Mouse (Mus musculus) forebrain, embryonic 15.5 days (tissue): ENCODE data around the gene Cfap54. TPM values are rescaled to one million over a fixed set of nuclear protein-coding genes. Genes with fewer than 3 reads are reported as not detected.

Experiments
- ATAC-seq: fragments of 200-750 bp; cut with Nextera tagmentation; replicated peaks from 2 replicates; pipeline ENCODE4 v1.8.0; 2017; ENCODE audit warnings: mild to moderate bottlenecking, moderate TSS enrichment, moderate library complexity
- H3K27ac ChIP-seq: fragments of 300-500 bp; sonication (generic); replicated peaks from 2 replicates; pipeline ENCODE4 v1.5.1; 2015; ENCODE audit warnings: mild to moderate bottlenecking, inconsistent platforms
- H3K27me3 ChIP-seq: fragments of 300-500 bp; sonication (generic); 2 replicates; pipeline ENCODE4 v1.6.1; 2015; ENCODE audit warnings: inconsistent platforms
- H3K36me3 ChIP-seq: fragments of 300-500 bp; sonication (generic); 2 replicates; pipeline ENCODE4 v1.6.1; 2015; ENCODE audit warnings: mild to moderate bottlenecking, inconsistent platforms
- H3K4me1 ChIP-seq: fragments of 300-500 bp; sonication (generic); 2 replicates; pipeline ENCODE4 v1.6.1; 2015; ENCODE audit warnings: inconsistent platforms
- H3K4me2 ChIP-seq: fragments of 300-500 bp; sonication (generic); replicated peaks from 2 replicates; pipeline ENCODE4 v1.6.1; 2015; ENCODE audit warnings: mild to moderate bottlenecking, inconsistent platforms
- H3K4me3 ChIP-seq: fragments of 300-500 bp; sonication (generic); 2 replicates; pipeline ENCODE4 v1.5.1; 2015; ENCODE audit warnings: mild to moderate bottlenecking, inconsistent platforms
- H3K9ac ChIP-seq: fragments of 300-500 bp; sonication (generic); replicated peaks from 2 replicates; pipeline ENCODE4 v1.6.1; 2015; ENCODE audit warnings: mild to moderate bottlenecking, inconsistent platforms
- H3K9me3 ChIP-seq: fragments of 300-500 bp; sonication (generic); 2 replicates; pipeline ENCODE4 v1.6.1; 2016; ENCODE audit warnings: inconsistent platforms
- WGBS: fragments of 180-500 bp; shearing (Covaris S2); methylation state at CpG from one replicate; pipeline ENCODE4 v1.1.7; 2015; ENCODE audit warnings: mixed read lengths; 5-methylcytosine and 5-hydroxymethylcytosine counted together
- polyA plus RNA-seq: library from polyadenylated mRNA; unstranded; fragments of >200 nt; fragmentation: Nextera tagmentation; extraction: Ambion mirVana; gene quantifications from 2 replicates; pipeline ENCODE4 v1.2.1, GENCODE M21; 2015

Cfap54 gene
- polyA plus RNA-seq, 1 experiment from 2014 or later: 2.3 TPM

DNA sequence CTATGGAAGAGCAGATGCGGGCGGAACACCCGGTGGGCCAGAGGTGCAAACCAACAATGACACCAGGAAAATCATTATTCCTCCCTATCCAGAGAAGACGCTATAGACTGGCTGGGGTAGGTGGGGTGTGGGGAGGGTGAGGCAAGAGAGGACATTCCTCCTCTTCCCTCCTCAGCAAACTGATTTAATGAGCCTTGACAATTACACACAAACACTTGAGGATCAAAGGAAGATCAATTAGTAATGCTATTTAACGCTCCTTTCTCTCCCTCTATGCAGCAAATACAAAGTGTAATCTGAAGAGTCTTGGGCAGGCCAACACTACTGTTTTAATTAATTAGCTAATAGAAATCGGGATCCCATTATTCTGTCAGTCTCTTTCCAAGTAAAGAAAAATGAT lies 174.2 kb downstream of the Cfap54 start:
- H3K27me3 ChIP-seq: no peaks in the 10 kb centered on the region
- no peak overlapping the region for H3K27ac ChIP-seq
- H3K4me3 ChIP-seq: no peak overlapping the region
- no peak overlapping the region for H3K9ac ChIP-seq
- H3K9me3 ChIP-seq: no peaks in the 10 kb centered on the region
- no peaks in the 10 kb centered on the region for H3K36me3 ChIP-seq
- no peak for ATAC-seq
- WGBS: 29% methylated on average over 6 of the region's 6 CpGs
- 0 out of 2 replicates have a peak, but pooled peaks cover 7% of the 10 kb centered on the region for H3K4me1 ChIP-seq
- no peak overlapping the region for H3K4me2 ChIP-seq

DNA sequence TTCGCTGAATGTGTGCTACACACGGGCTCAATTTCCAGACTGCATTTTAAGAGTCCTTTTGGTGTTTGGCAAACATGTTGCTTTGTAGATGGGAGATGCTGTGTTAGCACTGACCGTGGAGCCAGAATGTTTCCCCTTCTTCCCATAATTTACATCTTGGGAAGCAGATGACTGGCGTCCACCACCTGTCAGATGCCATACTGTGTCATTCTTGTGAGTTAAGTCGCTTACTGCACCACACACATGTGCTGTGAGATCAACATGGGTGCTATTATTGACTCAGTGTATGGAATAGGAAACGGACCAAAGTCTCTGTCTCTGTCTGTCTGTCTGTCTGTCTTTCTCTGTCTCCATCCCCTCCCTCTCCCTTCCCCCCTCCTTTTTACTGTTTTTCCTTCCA lies 193.0 kb downstream of the Cfap54 start:
- ATAC-seq: no peak
- WGBS: 81% methylated on average over 6 of the region's 6 CpGs

GRCm38 (mm10) chr10:92878000-92878399 lies 203.4 kb downstream of the Cfap54 start:
- Histone ChIP-seq H3K27ac (no peak overlapping the region), H3K4me2 (no peak overlapping the region), H3K9me3 (no peaks in the 10 kb centered on the region), H3K4me3 (no peak overlapping the region), H3K36me3 (no peaks in the 10 kb centered on the region), H3K4me1 (no peaks in the 10 kb centered on the region), H3K27me3 (no peaks in the 10 kb centered on the region), H3K9ac (no peak overlapping the region)
- ATAC-seq: no peak
- 86% methylated on average over 3 of the region's 3 CpGs for WGBS

More for the DNA sequence above, 193.0 kb downstream of the Cfap54 start:
- H3K4me2 ChIP-seq: no peak overlapping the region
- no peaks in the 10 kb centered on the region for H3K4me1 ChIP-seq
- H3K27me3 ChIP-seq: no peaks in the 10 kb centered on the region
- H3K36me3 ChIP-seq: no peaks in the 10 kb centered on the region
- no peak overlapping the region for H3K4me3 ChIP-seq
- no peak overlapping the region for H3K9ac ChIP-seq
- no peaks in the 10 kb centered on the region for H3K9me3 ChIP-seq
- no peak overlapping the region for H3K27ac ChIP-seq

DNA sequence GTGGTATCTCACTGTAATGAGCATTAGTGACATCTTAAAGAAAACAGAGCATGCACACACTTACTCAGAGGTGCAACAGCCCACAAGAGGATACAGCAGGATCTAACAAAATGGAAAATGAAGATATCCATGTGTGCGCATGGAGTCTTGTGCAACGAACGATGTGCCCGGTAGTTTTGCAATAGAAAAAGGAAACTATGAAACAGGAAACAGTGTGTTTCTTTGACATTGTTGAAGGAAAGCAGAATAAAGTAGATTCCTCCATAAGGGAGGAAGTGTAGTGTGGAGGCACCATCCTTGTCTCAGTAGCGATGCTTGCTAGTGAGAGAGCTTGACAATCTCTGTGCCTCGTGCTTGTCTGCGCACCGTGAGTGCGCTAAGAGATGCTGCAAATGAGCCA lies 240.4 kb downstream of the Cfap54 start:
- H3K27me3 ChIP-seq: no peaks in the 10 kb centered on the region
- no peaks in the 10 kb centered on the region for H3K9me3 ChIP-seq
- no peak overlapping the region for H3K4me2 ChIP-seq
- no peak overlapping the region for H3K9ac ChIP-seq
- H3K36me3 ChIP-seq: no peaks in the 10 kb centered on the region
- no peaks in the 10 kb centered on the region; the same call in 1 of the 2 replicates for H3K4me1 ChIP-seq
- H3K27ac ChIP-seq: no peak overlapping the region
- no peak for ATAC-seq
- H3K4me3 ChIP-seq: no peak overlapping the region
- WGBS: 95% methylated on average over 9 of the region's 9 CpGs

- Histone ChIP-seq H3K27me3 (no peaks in the 10 kb centered on the region), H3K4me3 (no peak overlapping the region), H3K27ac (no peak overlapping the region), H3K4me2 (no peak overlapping the region), H3K36me3 (no peaks in the 10 kb centered on the region), H3K9ac (no peak overlapping the region), H3K9me3 (no peaks in the 10 kb centered on the region), H3K4me1 (no peaks in the 10 kb centered on the region; the same call in 1 of the 2 replicates)
- peak; percentile 83 for ATAC-seq
- 9% methylated on average over 5 of the region's 5 CpGs for WGBS
Observed at GRCm38 (mm10) chr10:92837572-92837971, 243.8 kb downstream of the Cfap54 start.

DNA sequence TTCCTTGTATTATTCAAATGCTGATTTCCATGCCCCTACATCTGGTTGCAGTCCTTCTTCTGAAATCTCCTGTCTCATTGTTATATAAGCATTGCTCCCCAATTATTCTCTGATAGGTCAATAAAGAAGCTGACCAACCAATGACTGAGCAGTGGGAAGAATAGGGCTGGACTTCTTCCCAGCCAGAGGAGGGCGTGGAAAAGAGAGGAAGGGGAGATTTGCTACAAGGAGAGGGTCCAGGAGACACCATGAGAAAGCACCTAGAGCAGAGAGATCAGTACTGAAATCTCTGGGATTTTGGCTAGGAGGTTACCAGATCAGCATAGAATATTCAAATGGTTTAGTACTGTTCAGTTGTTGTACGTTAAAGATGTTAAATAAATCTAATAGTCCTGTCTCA lies 244.4 kb downstream of the Cfap54 start:
- ATAC-seq: 0 out of 2 replicates have a peak, but pooled peaks have one; percentile 29
- Histone ChIP-seq H3K4me3 (no peak overlapping the region), H3K9ac (no peak overlapping the region), H3K27me3 (no peaks in the 10 kb centered on the region), H3K4me1 (no peaks in the 10 kb centered on the region; the same call in 1 of the 2 replicates), H3K4me2 (no peak overlapping the region), H3K36me3 (no peaks in the 10 kb centered on the region), H3K9me3 (no peaks in the 10 kb centered on the region), H3K27ac (0 out of 2 replicates have a peak overlapping the region, but pooled peaks have one; percentile 11)
- WGBS: 16% methylated on average over 2 of the region's 2 CpGs

GRCm38 (mm10) chr10:92821499-92821898 lies 259.9 kb downstream of the Cfap54 start:
- H3K4me2 ChIP-seq: no peak overlapping the region
- no peaks in the 10 kb centered on the region for H3K27me3 ChIP-seq
- ATAC-seq: no peak
- WGBS: 85% methylated on average over 4 of the region's 4 CpGs
- H3K36me3 ChIP-seq: no peaks in the 10 kb centered on the region
- H3K4me1 ChIP-seq: 0 out of 2 replicates have a peak, but pooled peaks cover 9% of the 10 kb centered on the region
- H3K27ac ChIP-seq: no peak overlapping the region
- no peaks in the 10 kb centered on the region for H3K9me3 ChIP-seq
- H3K9ac ChIP-seq: no peak overlapping the region
- no peak overlapping the region for H3K4me3 ChIP-seq

GRCm38 (mm10) chr10:92818190-92818589 lies 263.2 kb downstream of the Cfap54 start:
- WGBS: 35% methylated on average over 5 of the region's 5 CpGs
- Histone ChIP-seq H3K4me1 (0 out of 2 replicates have a peak, but pooled peaks cover 9% of the 10 kb centered on the region), H3K36me3 (no peaks in the 10 kb centered on the region), H3K9ac (no peak overlapping the region), H3K27me3 (no peaks in the 10 kb centered on the region), H3K27ac (no peak overlapping the region), H3K4me2 (no peak overlapping the region), H3K4me3 (no peak overlapping the region), H3K9me3 (no peaks in the 10 kb centered on the region)
- no peak for ATAC-seq

DNA sequence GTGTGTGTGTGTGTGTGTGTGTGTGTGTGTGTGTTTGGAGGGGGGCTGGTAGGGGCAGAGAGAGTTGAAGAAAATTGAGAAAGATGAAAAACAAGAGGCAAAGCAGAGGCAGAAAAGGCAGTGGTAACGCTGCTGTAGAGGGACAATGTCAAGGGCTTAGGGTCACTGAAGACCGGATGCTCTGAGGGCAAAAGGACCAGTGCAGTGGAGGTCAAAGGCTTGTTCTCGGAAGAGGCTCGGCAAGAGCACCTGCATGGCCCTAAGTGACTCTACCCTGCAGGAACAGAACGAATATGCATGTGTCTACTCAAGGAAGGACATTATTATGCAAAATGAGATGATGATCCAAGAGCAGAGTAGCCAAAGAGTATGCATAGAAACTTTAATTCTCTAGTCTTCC lies 264.5 kb downstream of the Cfap54 start:
- WGBS: 76% methylated on average over 5 of the region's 5 CpGs
- Histone ChIP-seq H3K4me3 (no peak overlapping the region), H3K4me2 (no peak overlapping the region)

DNA sequence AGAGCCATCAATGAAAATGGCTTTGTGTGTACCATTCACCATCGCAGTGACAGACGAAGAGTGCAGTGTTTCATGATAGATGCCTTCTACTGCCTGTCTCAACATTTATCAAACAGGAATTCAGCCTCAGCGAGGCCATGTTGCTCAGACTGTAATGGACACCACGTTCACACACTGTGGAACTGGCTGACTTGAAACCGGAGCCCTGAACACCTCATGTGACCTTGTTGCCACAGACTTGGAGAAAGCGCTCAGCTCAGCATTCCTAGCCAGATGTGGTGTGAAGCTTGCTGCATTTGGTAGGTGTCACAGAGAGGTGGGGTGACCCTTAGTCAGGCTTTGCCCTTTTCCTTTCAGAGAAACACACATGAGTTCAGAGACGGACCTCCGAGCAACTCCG lies 270.5 kb downstream of the Cfap54 start:
- WGBS: 90% methylated on average over 9 of the region's 9 CpGs
- no peaks in the 10 kb centered on the region for H3K36me3 ChIP-seq
- H3K4me3 ChIP-seq: no peak overlapping the region
- H3K27ac ChIP-seq: no peak overlapping the region
- H3K4me1 ChIP-seq: no peaks in the 10 kb centered on the region
- H3K9me3 ChIP-seq: no peaks in the 10 kb centered on the region
- no peak for ATAC-seq
- H3K4me2 ChIP-seq: no peak overlapping the region
- H3K9ac ChIP-seq: no peak overlapping the region
- no peaks in the 10 kb centered on the region for H3K27me3 ChIP-seq

More for the DNA sequence above, 264.5 kb downstream of the Cfap54 start:
- Histone ChIP-seq H3K27me3 (no peaks in the 10 kb centered on the region), H3K9ac (no peak overlapping the region), H3K27ac (no peak overlapping the region), H3K36me3 (no peaks in the 10 kb centered on the region), H3K9me3 (no peaks in the 10 kb centered on the region), H3K4me1 (0 out of 2 replicates have a peak, but pooled peaks cover 9% of the 10 kb centered on the region)
- ATAC-seq: no peak

DNA sequence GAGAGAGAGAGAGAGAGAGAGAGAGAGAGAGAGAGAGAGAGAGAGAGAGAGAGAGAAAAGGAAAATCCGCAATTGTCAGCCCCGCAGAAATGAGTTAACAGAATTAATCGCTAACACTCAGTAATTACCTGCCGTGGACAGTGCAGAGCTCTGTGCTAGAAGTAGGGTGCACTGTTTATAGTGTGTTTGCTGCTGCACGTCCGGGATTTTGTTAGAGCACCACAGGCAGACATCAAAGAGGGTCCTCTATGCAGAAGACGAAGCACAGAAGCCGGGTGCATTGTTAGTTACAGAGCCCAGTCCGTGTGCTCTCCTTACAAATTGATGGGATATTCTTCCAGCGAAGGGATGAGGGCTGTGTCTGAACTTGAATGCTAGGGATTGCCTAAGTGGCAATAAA lies 289.5 kb downstream of the Cfap54 start:
- peak overlapping the region; percentile 46 for H3K27ac ChIP-seq
- ATAC-seq: 0 out of 2 replicates have a peak, but pooled peaks have one; percentile 43
- no peaks in the 10 kb centered on the region for H3K27me3 ChIP-seq
- 24% methylated on average over 10 of the region's 10 CpGs for WGBS
- peaks cover 12% of the 10 kb centered on the region for H3K4me1 ChIP-seq
- no peak overlapping the region for H3K9ac ChIP-seq
- H3K9me3 ChIP-seq: no peaks in the 10 kb centered on the region
- no peak overlapping the region for H3K4me3 ChIP-seq
- no peaks in the 10 kb centered on the region for H3K36me3 ChIP-seq
- H3K4me2 ChIP-seq: no peak overlapping the region

DNA sequence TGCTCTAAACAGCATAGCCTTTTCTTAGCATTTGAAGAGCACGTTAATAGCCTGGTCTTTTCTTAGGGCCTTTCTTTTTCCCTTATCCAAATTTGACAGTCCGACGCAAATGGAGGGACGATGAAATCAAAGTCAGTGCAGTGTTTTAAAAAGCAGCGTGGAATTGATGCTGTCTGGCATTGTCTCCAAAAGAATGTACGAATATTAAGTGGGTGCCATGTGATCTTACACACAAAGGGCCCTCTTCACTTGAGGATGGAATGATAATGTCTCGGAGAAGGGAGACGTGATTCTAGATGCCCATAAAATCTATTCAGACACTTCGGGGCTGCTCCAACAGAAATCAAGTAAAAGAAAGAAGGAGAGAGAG lies 289.9 kb downstream of the Cfap54 start:
- peak overlapping the region; percentile 44 for H3K27ac ChIP-seq
- no peak overlapping the region for H3K9ac ChIP-seq
- 0 out of 2 replicates have a peak overlapping the region, but pooled peaks have one; percentile 8 for H3K4me2 ChIP-seq
- peaks cover 12% of the 10 kb centered on the region for H3K4me1 ChIP-seq
- H3K27me3 ChIP-seq: no peaks in the 10 kb centered on the region
- H3K9me3 ChIP-seq: no peaks in the 10 kb centered on the region
- no peaks in the 10 kb centered on the region for H3K36me3 ChIP-seq
- peak; percentile 58; the same call in 1 of the 2 replicates for ATAC-seq
- 9% methylated on average over 9 of the region's 9 CpGs for WGBS
- H3K4me3 ChIP-seq: no peak overlapping the region

- 44% methylated on average over 7 of the region's 7 CpGs for WGBS
- Histone ChIP-seq H3K9me3 (no peaks in the 10 kb centered on the region), H3K36me3 (no peaks in the 10 kb centered on the region), H3K4me3 (no peak overlapping the region), H3K27ac (peak overlapping the region; percentile 44), H3K4me1 (peaks cover 12% of the 10 kb centered on the region), H3K4me2 (0 out of 2 replicates have a peak overlapping the region, but pooled peaks have one; percentile 8), H3K27me3 (no peaks in the 10 kb centered on the region), H3K9ac (no peak overlapping the region)
- ATAC-seq: no peak
Observed at GRCm38 (mm10) chr10:92790893-92791530, 290.4 kb downstream of the Cfap54 start.
